Mouse (Mus musculus): Measurements from ENCODE around the gene Dstn. TPM values are rescaled to one million over a fixed set of nuclear protein-coding genes. Genes with fewer than 3 reads are reported as not detected.

Gene Dstn
- total RNA-seq, 4 experiments from 2014 or later, result 129 to 151 (median 143) TPM

- DNase-seq (ENCODE audit: low spot score), result no peak
These were observed 38.8 kb downstream of the Dstn start for GRCm38 (mm10) chr2:143953944-143954343.

GRCm38 (mm10) chr2:143955004-143955403 is 39.9 kb downstream of the Dstn start:
- no peak for DNase-seq (ENCODE audit: low spot score)

- no peak for DNase-seq (ENCODE audit: low spot score)
These were observed 40.6 kb downstream of the Dstn start for GRCm38 (mm10) chr2:143955746-143956145.

GRCm38 (mm10) chr2:143962192-143962591 is 47.1 kb downstream of the Dstn start:
- DNase-seq (ENCODE audit: low spot score), result no peak

- DNase-seq (ENCODE audit: low spot score), result no peak
These were observed 48.2 kb downstream of the Dstn start for GRCm38 (mm10) chr2:143963318-143963717.

- no peak for DNase-seq (ENCODE audit: low spot score)
These were observed 54.1 kb downstream of the Dstn start for GRCm38 (mm10) chr2:143969260-143969659.

GRCm38 (mm10) chr2:143970841-143971240 is 55.7 kb downstream of the Dstn start:
- no peak for DNase-seq (ENCODE audit: low spot score)

- DNase-seq (ENCODE audit: low spot score), result no peak
These were observed 56.8 kb downstream of the Dstn start for GRCm38 (mm10) chr2:143971887-143972286.

GRCm38 (mm10) chr2:143973161-143973560 is 58.0 kb downstream of the Dstn start:
- DNase-seq (ENCODE audit: low spot score), result no peak

- DNase-seq (ENCODE audit: low spot score), result no peak
These were observed 60.1 kb downstream of the Dstn start for GRCm38 (mm10) chr2:143975146-143975649.

- no peak for DNase-seq (ENCODE audit: low spot score)
These were observed 63.5 kb downstream of the Dstn start for GRCm38 (mm10) chr2:143978444-143979147.

GRCm38 (mm10) chr2:143980781-143981398 is 65.8 kb downstream of the Dstn start:
- DNase-seq (ENCODE audit: low spot score), result peak; percentile 42

GRCm38 (mm10) chr2:143982152-143982551 is 67.0 kb downstream of the Dstn start:
- DNase-seq (ENCODE audit: low spot score), result no peak

- no peak for DNase-seq (ENCODE audit: low spot score)
These were observed 67.8 kb downstream of the Dstn start for GRCm38 (mm10) chr2:143982901-143983300.

- DNase-seq (ENCODE audit: low spot score), result no peak
These were observed 68.4 kb downstream of the Dstn start for GRCm38 (mm10) chr2:143983482-143983881.

- DNase-seq (ENCODE audit: low spot score), result no peak
These were observed 72.4 kb downstream of the Dstn start for GRCm38 (mm10) chr2:143987485-143987884.

- no peak for DNase-seq (ENCODE audit: low spot score)
These were observed 72.9 kb downstream of the Dstn start for GRCm38 (mm10) chr2:143988016-143988415.

GRCm38 (mm10) chr2:143990997-143991396 is 75.9 kb downstream of the Dstn start:
- no peak for DNase-seq (ENCODE audit: low spot score)

- DNase-seq (ENCODE audit: low spot score), result no peak
These were observed 77.0 kb downstream of the Dstn start for GRCm38 (mm10) chr2:143991964-143992672.
